Mouse (Mus musculus) heart, postnatal 14 days (tissue): ENCODE results near the gene Frmd4b. TPM values are rescaled to one million over a fixed set of nuclear protein-coding genes. Genes with fewer than 3 reads are reported as not detected.

Source experiments
- DNase-seq, 2 experiments: peaks; one replicate each; pipeline ENCODE4 v3.0.0; 2021 to 2022
- intact Hi-C: fragments of 180-260 bp; cut with DNase I; formaldehyde crosslinking; loops from one replicate; pipeline ENCODE4 v1.15.1; 2025
- total RNA-seq, 2 experiments: library from RNA; stranded (reverse); gene quantifications; 2 replicates each; pipeline ENCODE4 v1.2.3; 2021

Gene Frmd4b
- total RNA-seq, 2 experiments from 2014 or later, result 19.0 to 20.9 TPM

DNA sequence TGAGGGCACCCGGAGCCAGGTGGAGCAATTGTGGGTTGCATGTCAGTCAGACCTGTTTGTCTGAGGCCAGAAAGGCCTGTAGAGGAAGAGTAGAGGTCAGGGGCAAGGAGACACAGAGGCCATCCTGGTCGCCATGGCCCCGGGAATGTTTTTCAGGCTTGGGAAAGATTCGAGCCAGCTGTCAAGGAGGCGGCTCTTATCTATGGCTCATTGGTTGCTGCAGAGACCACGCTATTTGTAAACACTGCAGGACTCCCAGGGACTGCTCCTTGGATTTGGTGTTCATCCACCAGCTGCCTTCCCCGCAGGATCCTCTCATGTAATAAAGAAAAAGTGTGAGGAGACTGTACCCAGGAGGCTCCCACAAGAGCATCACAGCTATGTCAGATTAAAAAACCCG lies 34.6 kb downstream of the Frmd4b start:
- peak; percentile 6 to 9 for DNase-seq
- intact Hi-C loops, result no loop called here

DNA sequence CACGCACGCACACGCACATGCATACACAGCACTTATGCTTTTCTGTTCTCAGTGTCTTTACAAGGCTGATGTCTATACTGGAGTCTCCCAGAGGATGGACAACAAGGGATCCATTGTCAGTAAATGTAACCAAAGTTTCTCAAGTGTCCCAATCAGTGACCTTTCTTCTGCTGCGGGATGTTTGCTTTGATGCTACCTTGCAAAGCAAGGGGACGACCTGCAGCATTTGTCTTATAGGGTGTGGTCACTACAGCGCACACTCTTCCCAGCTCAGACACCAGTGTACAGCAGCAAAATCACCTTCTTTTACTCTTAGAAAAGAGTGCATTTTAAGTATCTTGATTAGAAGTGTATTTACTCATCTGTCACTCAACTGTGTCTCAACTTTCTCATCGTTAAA lies 35.4 kb downstream of the Frmd4b start:
- no peak for DNase-seq
- intact Hi-C loops, result no loop called here

DNA sequence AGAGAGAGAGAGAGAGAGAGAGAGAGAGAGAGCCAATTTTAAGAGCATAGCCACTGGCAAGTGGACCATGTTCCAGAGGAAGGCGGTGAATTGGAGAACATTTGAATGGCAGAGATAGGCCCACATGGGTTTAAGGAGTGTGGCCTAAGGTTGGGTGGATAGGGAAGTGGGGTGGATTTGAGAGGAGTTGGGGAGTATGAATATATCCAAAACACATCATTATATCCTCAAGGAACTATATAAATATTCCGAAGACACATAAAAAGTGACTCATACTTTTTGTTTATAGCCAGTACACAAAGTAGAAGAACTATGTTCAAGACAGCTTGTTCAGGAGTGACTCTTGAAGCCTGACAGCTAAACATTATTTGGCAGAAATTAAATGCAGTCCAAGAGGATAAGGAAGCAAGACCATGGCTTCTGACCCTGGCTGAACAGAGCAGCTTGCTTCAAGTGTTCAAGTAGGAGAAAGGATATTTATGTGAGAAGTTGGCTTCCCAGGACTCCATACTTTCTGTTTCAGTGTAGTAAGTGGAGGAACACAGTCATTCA lies 36.8 kb downstream of the Frmd4b start:
- no peak for DNase-seq
- intact Hi-C loops, result no loop called here

DNA sequence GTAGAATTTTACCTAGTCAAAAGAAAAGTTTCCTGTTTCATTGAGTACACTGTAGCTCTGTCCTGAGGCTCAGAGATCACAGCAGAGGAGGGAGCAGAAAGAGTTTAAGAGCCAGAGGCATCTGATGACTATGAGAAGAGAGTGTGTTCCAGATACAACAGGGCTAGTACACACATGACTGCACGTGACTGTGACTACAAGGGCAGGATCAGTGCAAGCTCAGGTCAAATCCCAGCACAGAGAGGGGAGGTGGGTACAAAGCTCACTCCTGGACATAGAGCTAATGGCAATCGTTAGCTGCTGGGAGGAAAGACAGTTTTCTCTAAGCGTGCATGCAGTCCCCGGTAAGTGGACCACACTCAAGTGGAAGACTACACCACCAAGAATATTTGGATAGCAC lies 37.6 kb downstream of the Frmd4b start:
- intact Hi-C loops, result no loop called here
- DNase-seq, result no peak

DNA sequence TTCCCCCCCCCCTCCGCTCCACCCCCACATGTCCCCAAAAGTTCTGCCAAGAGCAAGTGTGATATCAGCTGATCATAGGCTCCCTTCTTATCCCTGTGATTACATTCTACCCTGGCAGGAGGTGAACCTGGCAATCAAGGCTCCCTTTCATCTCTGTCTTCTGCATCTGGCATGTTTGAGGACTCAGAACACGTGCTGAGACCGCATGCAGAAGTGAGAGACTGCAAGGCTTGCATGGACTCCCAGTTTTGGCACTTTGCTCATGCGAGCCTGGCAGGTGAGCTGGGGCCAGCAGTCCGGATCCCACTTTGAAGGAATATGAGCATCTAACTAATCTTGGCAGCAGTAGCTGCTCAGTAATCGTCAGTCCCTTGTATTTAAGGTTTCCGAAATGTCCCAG lies 39.1 kb downstream of the Frmd4b start:
- DNase-seq, result no peak
- intact Hi-C loops, result no loop called here

DNA sequence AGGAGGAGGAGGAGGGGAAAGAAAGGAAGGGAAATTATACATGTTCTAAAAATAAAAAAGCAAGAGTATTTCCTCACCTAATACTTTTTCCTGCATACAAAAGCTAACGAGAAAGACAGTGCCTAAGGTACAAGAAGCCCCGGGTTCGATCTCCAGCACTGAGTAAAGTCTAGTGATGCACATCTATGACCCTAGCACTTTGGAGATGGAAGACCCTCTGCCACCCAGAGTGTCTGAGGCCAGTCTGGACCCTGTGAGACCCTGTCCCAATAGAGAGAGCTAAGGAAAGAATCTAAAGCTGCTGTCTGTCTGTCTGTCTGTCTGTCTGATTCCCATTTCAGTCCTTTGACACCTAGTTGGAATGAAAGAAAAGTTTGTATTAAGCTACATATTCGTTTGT lies 40.0 kb downstream of the Frmd4b start:
- intact Hi-C loops, result no loop called here

DNA sequence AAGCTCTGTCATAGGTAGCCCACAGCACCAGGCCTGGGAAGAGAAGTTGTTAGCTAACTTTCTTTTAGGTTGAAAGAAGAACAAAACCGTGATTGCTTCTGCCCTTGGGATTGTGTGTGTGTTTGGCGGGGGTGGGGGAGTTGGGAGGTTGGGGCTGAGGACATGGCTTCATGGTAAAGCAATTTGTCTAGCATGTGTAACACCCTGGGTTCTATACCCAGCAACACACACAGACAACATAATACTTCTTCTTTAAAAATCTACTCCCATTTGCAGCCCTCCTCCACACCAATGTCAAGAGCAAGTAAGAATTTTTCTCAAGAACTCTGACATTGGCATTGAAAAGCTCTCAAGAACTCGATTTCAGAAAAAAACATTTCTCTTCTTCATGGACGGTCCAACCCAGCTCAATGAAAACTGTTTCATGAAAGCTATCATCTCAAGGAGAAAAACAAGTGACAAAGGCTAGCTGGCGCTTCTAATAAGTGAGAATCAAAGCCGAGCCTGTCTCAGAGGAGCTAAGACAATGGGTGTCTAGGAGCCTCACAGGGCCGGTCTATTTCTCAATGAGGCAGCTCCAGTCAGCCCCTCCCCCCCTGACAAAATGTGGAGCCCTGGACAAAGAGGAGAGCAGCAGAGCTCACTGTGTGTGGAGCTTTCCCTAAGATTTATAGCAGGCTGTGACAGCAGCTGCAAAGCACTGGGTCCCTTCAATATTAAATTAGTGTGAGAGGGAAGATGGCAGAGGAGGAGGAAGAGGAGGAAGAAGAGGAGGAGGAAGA lies 40.6 kb downstream of the Frmd4b start:
- DNase-seq, result peak in 1 of 2 experiments; percentile 29
- intact Hi-C loops, result no loop called here

More for the DNA sequence above, 40.0 kb downstream of the Frmd4b start:
- DNase-seq, result no peak

DNA sequence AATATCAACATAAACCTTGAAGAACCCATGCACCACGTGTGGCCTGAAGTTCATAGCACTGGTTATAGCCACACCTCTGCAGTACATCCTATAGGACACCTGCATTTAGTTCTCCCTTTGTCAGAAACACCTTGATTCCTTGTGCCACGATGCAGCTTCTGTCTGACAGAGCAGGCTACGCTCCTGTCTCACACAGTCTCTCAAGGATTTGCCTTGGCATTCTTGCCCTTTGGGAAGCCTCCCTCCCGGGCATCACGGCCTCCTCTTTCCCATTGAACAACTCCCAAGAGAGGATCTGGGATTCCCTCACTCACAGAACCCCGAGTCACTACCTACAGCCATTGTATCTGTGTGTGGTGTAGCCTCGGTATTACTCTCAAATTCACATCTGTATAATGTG lies 41.2 kb downstream of the Frmd4b start:
- intact Hi-C loops, result no loop called here

DNA sequence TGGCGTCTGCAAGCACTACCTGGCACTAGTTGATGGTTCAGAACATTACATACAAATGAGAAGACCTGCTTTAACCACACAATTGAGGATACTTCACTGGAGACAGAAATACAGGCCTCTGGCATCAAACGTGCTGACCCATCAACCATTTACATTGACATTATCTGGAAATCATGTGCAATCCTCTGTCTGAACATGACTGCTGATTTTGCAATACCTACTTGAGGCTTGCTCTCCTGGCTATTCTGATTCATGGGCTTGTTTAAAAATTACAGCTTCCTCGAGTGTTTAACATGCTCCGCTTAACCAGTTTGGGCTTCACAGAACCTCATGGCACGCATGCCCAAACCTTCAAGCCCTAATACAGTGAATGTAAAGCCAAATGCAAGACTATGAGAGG lies 42.4 kb downstream of the Frmd4b start:
- no peak for DNase-seq
- intact Hi-C loops, result no loop called here

More for the DNA sequence above, 41.2 kb downstream of the Frmd4b start:
- no peak for DNase-seq

DNA sequence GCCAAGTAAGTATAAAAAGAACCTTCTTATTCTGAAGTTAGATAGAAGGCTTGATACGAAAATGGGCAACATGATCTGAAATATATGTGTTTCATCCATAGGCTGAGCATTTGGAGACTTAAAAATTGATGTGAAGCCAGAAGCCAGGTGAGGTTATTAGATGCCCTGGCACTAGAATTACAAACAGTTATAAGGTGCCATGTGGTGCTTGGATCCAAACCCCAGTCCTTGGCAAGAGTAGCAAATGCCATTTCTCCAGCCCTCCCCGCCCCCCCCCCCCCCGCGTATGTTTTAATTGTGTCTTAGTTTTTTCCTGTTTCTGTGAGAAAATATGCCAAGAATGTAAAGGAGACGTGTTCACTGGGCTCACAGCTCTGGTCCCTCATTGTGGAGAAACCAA lies 45.1 kb downstream of the Frmd4b start:
- intact Hi-C loops, result no loop called here
- no peak for DNase-seq

DNA sequence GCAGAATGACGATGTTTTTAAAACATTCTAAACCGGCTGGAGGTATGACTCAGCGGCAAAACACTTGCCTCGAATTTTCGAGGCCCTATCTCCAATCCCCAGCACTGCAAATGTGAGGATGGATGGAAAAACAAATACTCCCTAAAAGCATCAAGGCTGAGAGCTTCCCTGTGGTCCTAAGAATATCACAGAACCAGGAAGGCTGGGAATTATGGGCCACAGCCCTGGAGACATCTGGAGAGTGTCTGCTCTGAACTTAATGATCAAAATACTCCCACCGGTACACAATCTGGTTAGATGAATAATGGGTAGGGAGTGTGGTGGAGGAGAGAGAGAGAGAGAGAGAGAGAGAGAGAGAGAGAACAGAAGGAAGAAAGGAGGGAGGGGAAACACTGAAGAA lies 48.8 kb downstream of the Frmd4b start:
- intact Hi-C loops, result no loop called here
- DNase-seq, result no peak

DNA sequence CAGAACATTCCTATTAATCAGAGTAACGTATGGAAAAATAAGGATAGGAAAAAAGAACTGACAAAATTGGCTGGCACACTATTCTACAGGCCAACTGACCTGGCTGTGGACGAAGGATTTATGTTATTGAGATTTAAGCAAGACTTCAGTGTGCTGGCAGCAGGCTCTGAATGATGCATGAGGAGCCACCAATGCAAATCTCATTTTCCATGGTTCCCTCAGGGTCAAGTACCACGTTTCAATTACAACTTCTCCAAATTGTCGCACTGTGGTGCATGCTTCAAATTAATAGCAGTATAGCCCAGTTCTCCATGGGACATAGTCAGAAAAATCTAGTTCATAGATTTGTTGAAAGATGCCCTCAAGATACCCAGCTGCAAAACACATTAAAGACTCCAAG lies 50.6 kb downstream of the Frmd4b start:
- intact Hi-C loops, result no loop called here
- no peak for DNase-seq

DNA sequence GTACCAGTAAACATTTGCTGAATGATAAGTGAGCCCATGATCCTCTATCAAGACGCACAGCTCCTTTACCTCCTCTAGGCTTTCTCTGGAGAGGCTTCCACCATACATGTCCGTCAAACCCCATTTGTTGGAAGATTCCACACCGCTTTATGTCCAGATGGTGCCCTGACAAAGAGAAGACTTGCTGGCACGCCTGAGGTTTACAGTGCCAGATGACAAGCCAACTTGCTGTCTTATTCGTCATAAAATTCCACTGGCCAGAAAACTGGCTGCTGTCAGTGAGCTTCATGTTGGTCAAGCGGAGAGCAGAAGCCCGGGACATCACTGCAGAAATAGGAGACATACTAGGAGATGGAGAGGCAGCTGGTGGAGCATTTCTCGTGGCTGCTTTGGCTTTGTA lies 60.2 kb downstream of the Frmd4b start:
- no peak for DNase-seq
- intact Hi-C loops, result no loop called here

DNA sequence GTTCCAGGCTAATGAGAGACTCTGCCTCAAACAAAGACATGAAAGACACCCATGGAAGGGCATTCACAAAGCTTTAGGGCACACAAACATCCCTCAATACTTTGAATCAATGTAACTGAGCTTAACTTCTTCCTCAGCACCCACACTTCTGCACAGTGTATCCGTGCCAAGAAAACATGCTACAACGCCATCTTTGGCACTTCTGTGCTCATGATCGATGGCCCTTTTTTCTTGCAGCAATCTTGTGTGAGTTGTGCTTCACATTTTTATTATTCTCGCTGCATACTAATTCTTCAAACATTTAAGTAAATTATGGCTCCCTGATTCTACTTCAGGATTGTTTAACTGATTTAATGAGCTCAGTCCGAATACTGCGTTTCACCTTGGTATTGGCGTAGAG lies 61.7 kb downstream of the Frmd4b start:
- no peak for DNase-seq
- intact Hi-C loops, result no loop called here

DNA sequence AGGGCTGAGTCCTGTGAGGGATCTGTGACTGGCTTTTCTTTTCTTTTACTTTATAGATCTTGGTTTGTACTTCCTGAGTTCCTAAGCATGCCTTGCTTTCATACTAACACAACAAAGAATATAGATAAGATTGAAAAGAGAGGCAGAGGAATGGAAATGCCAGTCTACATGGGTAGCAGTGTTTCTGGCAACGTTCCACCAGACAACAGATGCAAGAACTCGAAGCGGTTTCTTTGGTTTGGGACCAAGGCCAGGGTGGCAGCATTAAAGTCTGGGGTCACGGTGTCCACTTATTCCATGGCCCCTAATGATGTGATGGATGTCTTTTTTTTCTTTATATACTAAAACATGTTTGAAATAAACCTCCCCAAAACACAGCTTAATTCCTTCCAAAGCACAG lies 63.9 kb downstream of the Frmd4b start:
- DNase-seq, result no peak
- intact Hi-C loops, result no loop called here

DNA sequence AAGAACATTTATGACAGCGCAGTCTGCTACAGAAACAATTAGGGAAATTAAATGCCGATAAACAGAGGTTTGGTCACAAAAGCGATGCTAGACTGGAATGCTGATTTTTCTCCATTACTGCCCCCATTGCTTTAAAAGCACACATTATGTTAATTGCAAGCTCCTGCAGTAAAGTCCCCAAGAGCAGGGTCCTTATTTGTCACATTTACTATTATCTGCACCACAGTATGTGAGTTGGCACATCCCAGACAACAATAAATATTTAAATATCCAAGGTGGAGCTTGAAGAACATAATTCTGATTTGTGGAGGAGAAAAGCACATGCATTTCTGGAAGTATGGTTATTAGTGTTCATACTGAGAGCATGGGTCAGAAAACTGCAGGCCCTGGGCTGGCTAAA lies 64.8 kb downstream of the Frmd4b start:
- no peak for DNase-seq
- intact Hi-C loops, result no loop called here

DNA sequence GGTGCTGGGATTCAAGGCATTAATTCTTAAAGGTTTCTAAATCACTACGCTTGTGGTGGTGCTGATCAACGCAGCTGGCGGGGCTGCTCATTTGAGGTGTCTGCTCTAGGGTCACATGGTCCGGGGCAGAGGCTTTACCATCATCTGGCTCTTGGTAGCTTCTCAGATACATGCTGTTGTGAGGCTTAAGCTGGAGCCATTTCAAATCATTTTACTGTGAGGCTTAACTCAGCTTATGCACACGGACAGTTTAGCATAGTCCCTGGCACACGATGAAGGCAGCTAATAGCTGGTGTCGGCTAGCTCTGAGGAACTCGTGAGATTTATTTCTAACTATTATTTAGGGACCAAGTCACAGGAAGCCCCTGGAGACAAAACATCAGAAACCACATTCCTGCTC lies 65.5 kb downstream of the Frmd4b start:
- intact Hi-C loops, result no loop called here
- DNase-seq, result no peak

DNA sequence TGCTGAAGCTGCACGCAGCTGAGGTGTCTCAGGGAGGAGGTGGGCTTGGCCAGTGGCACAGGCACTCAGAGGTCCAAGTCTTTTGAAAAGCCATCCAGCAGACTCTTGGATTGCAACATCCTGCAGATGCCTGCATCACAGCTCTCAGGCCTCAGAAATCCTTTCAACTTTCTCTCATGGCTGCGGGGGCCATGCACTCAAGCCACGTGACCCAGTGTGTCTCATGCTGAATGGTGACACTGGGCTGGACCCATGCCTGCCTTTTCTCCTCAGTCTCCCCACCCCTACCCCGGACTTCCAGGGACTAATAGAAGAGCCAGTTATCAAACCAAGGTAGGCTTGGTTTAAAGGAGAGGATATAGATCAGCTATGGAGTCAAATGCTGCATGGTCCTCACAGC lies 66.2 kb downstream of the Frmd4b start:
- no peak for DNase-seq
- intact Hi-C loops, result no loop called here

DNA sequence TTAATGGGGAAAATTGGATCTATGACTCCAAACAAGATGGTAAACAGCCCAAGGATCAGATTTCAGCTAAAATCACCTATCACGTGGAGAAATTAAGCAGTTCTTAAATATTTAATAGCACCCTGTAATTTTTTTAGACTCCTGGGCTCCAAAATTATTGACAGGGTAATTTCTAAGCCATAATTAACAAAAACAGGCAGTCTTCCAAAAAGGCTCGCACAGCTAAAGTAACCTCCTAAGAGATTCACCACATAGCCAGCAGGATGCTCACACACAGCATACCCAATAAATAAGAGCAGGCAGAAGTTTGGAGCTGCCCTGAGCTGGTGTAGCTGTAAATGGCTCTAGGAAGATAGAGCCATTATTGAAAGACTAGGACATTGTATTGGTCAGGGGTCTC lies 76.9 kb downstream of the Frmd4b start:
- intact Hi-C loops, result no loop called here
- DNase-seq, result no peak

DNA sequence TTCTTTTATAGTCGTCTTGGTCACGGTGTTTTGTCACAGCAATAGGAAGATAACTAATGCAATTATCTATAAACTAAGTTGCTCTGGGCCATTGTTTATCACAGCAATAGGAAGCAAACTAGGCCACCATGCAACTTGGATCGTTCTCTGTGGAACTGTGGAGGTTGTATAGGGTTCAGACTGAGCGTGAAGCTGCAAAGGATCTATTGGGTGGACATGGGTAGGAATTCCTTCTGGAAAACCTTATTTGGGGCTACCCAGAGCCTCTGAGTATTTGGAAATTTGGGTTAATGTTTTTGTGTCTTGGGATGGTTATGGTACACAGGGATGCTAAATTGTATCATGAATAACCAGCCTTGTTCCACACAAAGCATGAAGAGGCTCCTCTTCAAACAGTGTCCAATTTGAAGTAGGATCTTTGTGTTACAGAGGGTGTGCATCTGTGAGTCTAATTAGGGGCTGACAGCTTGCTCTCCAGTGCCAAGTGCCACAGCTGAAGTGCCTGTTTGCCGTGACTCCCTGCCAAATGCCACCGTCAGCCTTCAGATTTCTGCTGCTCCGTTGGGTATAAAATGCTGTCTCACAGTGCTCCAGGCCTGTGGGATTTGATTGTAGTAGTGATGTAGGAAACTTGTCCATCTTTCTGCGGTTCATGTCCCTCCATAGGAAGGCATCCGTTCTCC lies 81.4 kb downstream of the Frmd4b start:
- DNase-seq, result peak in 1 of 2 experiments; percentile 28
- intact Hi-C loops, result no loop called here

DNA sequence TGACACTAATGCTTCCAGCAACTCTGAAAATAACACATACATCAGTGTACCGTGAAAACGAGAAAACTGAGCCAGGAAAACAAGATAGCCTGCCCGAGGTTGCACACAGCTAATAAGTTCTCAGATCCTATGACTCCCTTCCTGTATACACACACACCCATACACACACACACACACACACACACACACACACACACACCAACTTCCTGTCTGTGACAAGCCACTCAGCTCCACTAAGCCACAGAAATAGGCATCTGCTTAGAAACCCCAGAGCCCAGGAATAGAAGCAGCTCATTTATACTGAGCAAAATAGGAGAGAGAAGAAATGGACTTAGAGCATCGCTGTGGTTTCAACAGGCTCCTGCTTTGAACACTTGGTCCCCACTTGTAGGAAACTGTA lies 86.3 kb downstream of the Frmd4b start:
- intact Hi-C loops, result no loop called here
- DNase-seq, result no peak
